Comparison of ENCODE assay signal across 8 mouse cellular contexts in genomic region chr17:32285138-32285670, GRCm38 (mm10). TPM values are rescaled to one million over a fixed set of nuclear protein-coding genes. Genes with fewer than 3 reads are reported as not detected.
A peak's percentile ranks its signal among the peaks of the same experiment; 100 is the strongest.
DNase-seq lines count a peak whose midpoint lies in the region; ATAC-seq and TF ChIP-seq lines count a peak whose summit lies in the region.

No protein-coding gene starts in this region.

- 41% methylated on average over 6 of the region's 6 CpGs for WGBS in heart, embryonic 14.5 days
- 48% methylated on average over 6 of the region's 6 CpGs for WGBS in bone marrow, adult 2 months
- 50% methylated on average over 6 of the region's 6 CpGs for whole genome bisulfite sequencing in hindbrain, embryonic 14.5 days
- WGBS in midbrain, embryonic 15.5 days: 43% methylated on average over 6 of the region's 6 CpGs

- no peaks in the 10 kb centered on the region for H3K36me3 ChIP-seq in heart, embryonic 14.5 days (ENCODE audit: control insufficient read depth, insufficient read depth, low read length)
- no peaks in the 10 kb centered on the region for H3K36me3 ChIP-seq in hindbrain, embryonic 14.5 days (replicated peaks; ENCODE audit: control insufficient read depth, insufficient read depth)
- H3K36me3 ChIP-seq in midbrain, embryonic 15.5 days (replicated peaks): no peaks in the 10 kb centered on the region

- no peak for TF ChIP-seq CTCF in bone marrow, adult 2 months (IDR thresholded peaks at IDR 0.05; ENCODE audit: control insufficient read depth, insufficient read depth, low read length)

- peak overlapping the region; percentile 74 for H3K4me2 ChIP-seq in heart, embryonic 14.5 days (ENCODE audit: low read length)
- peak overlapping the region; percentile 87 for H3K4me2 ChIP-seq in hindbrain, embryonic 14.5 days (replicated peaks)
- peak overlapping the region; percentile 67 for H3K4me2 ChIP-seq in midbrain, embryonic 15.5 days

- H3K27me3 ChIP-seq in heart, embryonic 14.5 days (ENCODE audit: control insufficient read depth, insufficient read depth, low read length): no peaks in the 10 kb centered on the region
- H3K27me3 ChIP-seq in hindbrain, embryonic 14.5 days (ENCODE audit: control insufficient read depth, insufficient read depth, low read length): no peaks in the 10 kb centered on the region
- no peaks in the 10 kb centered on the region for H3K27me3 ChIP-seq in midbrain, embryonic 15.5 days (replicated peaks)

- peak overlapping the region; percentile 98 for H3K9ac ChIP-seq in heart, embryonic 14.5 days (ENCODE audit: low read length)
- peak overlapping the region; percentile 98 for H3K9ac ChIP-seq in hindbrain, embryonic 14.5 days
- peak overlapping the region; percentile 99 for H3K9ac ChIP-seq in midbrain, embryonic 15.5 days

- H3K27ac ChIP-seq in heart, embryonic 14.5 days (replicated peaks in 1 of 2; ENCODE audit: control insufficient read depth in 1 of 2, insufficient read depth in 1 of 2, low read depth in 2 of 2, low read length in 2 of 2): peak overlapping the region in 1 of 2 experiments; percentile 99; a peak in 3 of 4 replicates
- peak overlapping the region; percentile 100 for H3K27ac ChIP-seq in bone marrow, adult 2 months (ENCODE audit: control insufficient read depth, insufficient read depth, low read depth, low read length, poor library complexity)
- peak overlapping the region; percentile 100 for H3K27ac ChIP-seq in hindbrain, embryonic 14.5 days
- H3K27ac ChIP-seq in midbrain, embryonic 15.5 days: peak overlapping the region; percentile 100

- TF ChIP-seq POLR2A in bone marrow, adult 2 months (IDR thresholded peaks at IDR 0.05; ENCODE audit: borderline replicate concordance, control insufficient read depth, low read depth, low read length): no peak

- peaks cover 0 to 18% of the 10 kb centered on the region in 2 experiments; a peak in 3 of 4 replicates for H3K4me1 ChIP-seq in heart, embryonic 14.5 days (ENCODE audit: control insufficient read depth in 2 of 2, insufficient read depth in 2 of 2, low read length in 2 of 2)
- peaks cover 4% of the 10 kb centered on the region for H3K4me1 ChIP-seq in bone marrow, adult 2 months (ENCODE audit: control insufficient read depth, insufficient read depth, low read length)
- H3K4me1 ChIP-seq in hindbrain, embryonic 14.5 days (replicated peaks; ENCODE audit: control insufficient read depth, insufficient read depth, low read length): peaks cover 38% of the 10 kb centered on the region
- H3K4me1 ChIP-seq in midbrain, embryonic 15.5 days: peaks cover 32% of the 10 kb centered on the region

- intact Hi-C loops in gastrocnemius, postnatal 36 days (cut with DNase I): no loop called here

- H3K4me3 ChIP-seq in heart, embryonic 14.5 days (ENCODE audit: control insufficient read depth in 1 of 2, insufficient read depth in 1 of 2, low read depth in 1 of 2, low read length in 2 of 2): peak overlapping the region; percentile 86 to 94
- no peak overlapping the region for H3K4me3 ChIP-seq in bone marrow, adult 2 months (replicated peaks; ENCODE audit: control insufficient read depth, low read depth, low read length)
- H3K4me3 ChIP-seq in hindbrain, embryonic 14.5 days (replicated peaks; ENCODE audit: low read length): peak overlapping the region; percentile 98
- H3K4me3 ChIP-seq in midbrain, embryonic 15.5 days: peak overlapping the region; percentile 94

- no peak for ATAC-seq in heart, embryonic 14.5 days (ENCODE audit: insufficient number of reproducible peaks, insufficient read depth, low FRiP score, low read depth)
- no peak for ATAC-seq in hindbrain, embryonic 14.5 days (ENCODE audit: low FRiP score)
- no peak for ATAC-seq in midbrain, embryonic 15.5 days (replicated peaks)

- no peaks in the 10 kb centered on the region for H3K9me3 ChIP-seq in heart, embryonic 14.5 days (ENCODE audit: control insufficient read depth, low read length)
- H3K9me3 ChIP-seq in hindbrain, embryonic 14.5 days (ENCODE audit: control insufficient read depth, low read length): no peaks in the 10 kb centered on the region
- no peaks in the 10 kb centered on the region for H3K9me3 ChIP-seq in midbrain, embryonic 15.5 days

- DNase-seq in heart, postnatal 4 days: no peak
- no peak for DNase-seq in hindbrain, embryonic 14.5 days (ENCODE audit: low spot score)
- DNase-seq in natural killer cell, adult 2 months (ENCODE audit: low spot score in 2 of 2): no peak
- DNase-seq in T-cell, adult 2 months (ENCODE audit: low spot score): no peak
- DNase-seq in gastrocnemius, postnatal 36 days: no peak

RNA-seq across cellular contexts. Expression of gene Brd4, which starts 0.7 kb away (rescaled TPM):
- polyA plus RNA-seq in heart, embryonic 14.5 days (2014; fragmentation: Nextera tagmentation; extraction: Ambion mirVana): 54.7 and 57.0 TPM in 2 replicates
- 10 to 100 TPM; 80.4 to 81.7 TPM for total RNA-seq in heart, postnatal 4 days (2021)
- polyA plus RNA-seq in bone marrow, adult 2 months (2011; ENCODE audit: insufficient read depth, insufficient read length, low replicate concordance, missing spikeins): 43.6 and 129 TPM in 2 replicates
- polyA plus RNA-seq in hindbrain, embryonic 14.5 days (2014; fragmentation: Nextera tagmentation; extraction: Ambion mirVana): 87.9 and 89.3 TPM in 2 replicates
- polyA plus RNA-seq in midbrain, embryonic 15.5 days (2015; fragmentation: Nextera tagmentation; extraction: Ambion mirVana): 95.3 and 95.5 TPM in 2 replicates
- 10 to 100 TPM; 37.9 to 38.2 TPM for total RNA-seq in gastrocnemius, postnatal 36 days (2021)

RNA-seq across cellular contexts. Expression of gene Akap8, which starts 35.8 kb away (rescaled TPM):
- polyA plus RNA-seq in heart, embryonic 14.5 days (2014; fragmentation: Nextera tagmentation; extraction: Ambion mirVana): 33.0 and 34.9 TPM in 2 replicates
- 10 to 100 TPM; 68.8 to 78.1 TPM for total RNA-seq in heart, postnatal 4 days (2021)
- polyA plus RNA-seq in bone marrow, adult 2 months (2011; ENCODE audit: insufficient read depth, insufficient read length, low replicate concordance, missing spikeins): 76.5 and 113 TPM in 2 replicates
- 41.8 and 46.2 TPM in 2 replicates for polyA plus RNA-seq in hindbrain, embryonic 14.5 days (2014; fragmentation: Nextera tagmentation; extraction: Ambion mirVana)
- 108 and 114 TPM in 2 replicates for polyA plus RNA-seq in midbrain, embryonic 15.5 days (2015; fragmentation: Nextera tagmentation; extraction: Ambion mirVana)
- 10 to 100 TPM; 26.5 to 38.3 TPM for total RNA-seq in gastrocnemius, postnatal 36 days (2021)
